Mouse (Mus musculus) telencephalon, adult 2 months (tissue): ENCODE results near the gene Hoxa7.

Experiments
- DNase-seq: peaks from one replicate; pipeline ENCODE4 v3.0.0-alpha.2; 2011; ENCODE audit warnings: low read depth, low spot score

Gene Hoxa7

GRCm38 (mm10) chr6:52200073-52200750, 21.4 kb downstream of the Hoxa7 start:
- no peak for DNase-seq

- DNase-seq = no peak
These were observed 24.4 kb downstream of the Hoxa7 start for GRCm38 (mm10) chr6:52197271-52197670.

- DNase-seq = no peak
These were observed 24.8 kb downstream of the Hoxa7 start for GRCm38 (mm10) chr6:52196811-52197210.

- no peak for DNase-seq
These were observed 27.0 kb downstream of the Hoxa7 start for GRCm38 (mm10) chr6:52194690-52195089.

GRCm38 (mm10) chr6:52191860-52192550, 29.6 kb downstream of the Hoxa7 start:
- DNase-seq = no peak

GRCm38 (mm10) chr6:52190906-52191810, 30.5 kb downstream of the Hoxa7 start, which contains the start of gene Hoxa4:
Gene Hoxa4, minus strand, starts transcription at chr6:52191753.
- DNase-seq = no peak

- DNase-seq = no peak
These were observed 31.2 kb downstream of the Hoxa7 start for GRCm38 (mm10) chr6:52190410-52190809.

- no peak for DNase-seq
These were observed 31.7 kb downstream of the Hoxa7 start for GRCm38 (mm10) chr6:52189909-52190308.

- DNase-seq = no peak
These were observed 32.5 kb downstream of the Hoxa7 start for GRCm38 (mm10) chr6:52189172-52189591.

- DNase-seq = no peak
These were observed 35.2 kb downstream of the Hoxa7 start for GRCm38 (mm10) chr6:52186500-52186899.

GRCm38 (mm10) chr6:52185834-52186233, 35.8 kb downstream of the Hoxa7 start:
- no peak for DNase-seq

- DNase-seq = no peak
These were observed 36.4 kb downstream of the Hoxa7 start for GRCm38 (mm10) chr6:52185222-52185621.

GRCm38 (mm10) chr6:52184668-52185067, 37.0 kb downstream of the Hoxa7 start:
- no peak for DNase-seq

- DNase-seq = no peak
These were observed 38.2 kb downstream of the Hoxa7 start for GRCm38 (mm10) chr6:52183311-52184080.

GRCm38 (mm10) chr6:52182793-52183192, 38.9 kb downstream of the Hoxa7 start:
- DNase-seq = no peak

GRCm38 (mm10) chr6:52182030-52182429, 39.6 kb downstream of the Hoxa7 start:
- DNase-seq = no peak

GRCm38 (mm10) chr6:52180726-52181125, 40.9 kb downstream of the Hoxa7 start:
- no peak for DNase-seq

- DNase-seq = no peak
These were observed 41.4 kb downstream of the Hoxa7 start for GRCm38 (mm10) chr6:52180213-52180710.

GRCm38 (mm10) chr6:52179690-52180089, 42.0 kb downstream of the Hoxa7 start:
- no peak for DNase-seq

- no peak for DNase-seq
These were observed 42.6 kb downstream of the Hoxa7 start for GRCm38 (mm10) chr6:52178918-52179665.
